Mouse (Mus musculus) kidney, adult 2 months (tissue): ENCODE results near the gene Dnhd1.
A peak's percentile ranks its signal among the peaks of the same experiment; 100 is the strongest.

Experiments
- CTCF ChIP-seq: fragments of 200-500 bp; conservative IDR thresholded peaks from 2 replicates; pipeline ENCODE4 v1.5.1; 2011; ENCODE audit warnings: low read depth, mild to moderate bottlenecking, control low read depth, low read length, moderate library complexity, mixed read lengths; ENCODE audit not compliant: insufficient read depth, insufficient read length
- POLR2A ChIP-seq: fragments of 200-500 bp; IDR thresholded peaks from one replicate; pipeline ENCODE4 v1.6.1; 2011; ENCODE audit warnings: low read depth, low read length, control low read depth

GRCm38 (mm10) chr7:105726144-105726979 lies 75.7 kb downstream of the Dnhd1 start:
- TF ChIP-seq CTCF (peak; percentile 77), POLR2A (no peak)
